Mouse (Mus musculus) ovary, adult 10 weeks (tissue): Measurements from ENCODE around the gene Adad1. TPM values are rescaled to one million over a fixed set of nuclear protein-coding genes. Genes with fewer than 3 reads are reported as not detected.

Experiments
- polyA plus RNA-seq: library from polyadenylated mRNA; stranded (reverse); fragments of 350-450 nt; fragmentation: Illumina TruSeq; extraction: RNeasy Lipid Tissue Mini Kit (QIAGEN cat#74804); gene quantifications from one replicate; pipeline ENCODE4 v1.2.3, GENCODE M21; 2014

Adad1 gene
- not detected for polyA plus RNA-seq

DNA sequence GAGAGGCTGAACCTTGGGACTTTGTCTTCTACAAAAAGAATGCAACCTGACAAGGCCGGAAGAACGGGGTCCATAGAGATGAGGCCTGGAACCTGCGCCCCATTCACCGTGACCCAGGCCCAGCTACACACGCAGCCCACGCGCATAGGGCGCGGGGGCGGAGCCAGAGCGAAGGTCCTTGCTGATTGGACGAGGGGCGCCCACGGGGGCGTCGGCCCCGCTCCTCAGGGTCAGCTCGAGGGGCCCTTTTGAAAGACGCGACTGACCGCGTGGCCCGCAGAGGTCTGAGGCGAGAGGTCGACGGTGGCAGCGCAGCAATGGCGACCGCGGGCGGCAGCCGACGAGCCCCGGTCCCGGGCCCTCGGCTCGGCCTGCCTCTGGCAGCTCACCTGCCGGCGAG is at the start of gene Adad1:
Gene Adad1 (plus strand): TSS at position 122 of the 400 bp plus-strand sequence.

GRCm38 (mm10) chr3:37125655-37126054 is 62.3 kb downstream of the Adad1 start, which contains the start of gene Il2:
Gene Il2, minus strand, starts transcription at chr3:37125959.

Other genes starting within 250 kb of the Adad1 start
- 86.8 TPM for gene 4932438A13Rik, start 200.4 kb upstream of the Adad1 start, polyA plus RNA-seq
- gene Il2, start 62.4 kb downstream of the Adad1 start, polyA plus RNA-seq, result 1.4 TPM
- gene Il21, start 169.1 kb downstream of the Adad1 start, polyA plus RNA-seq, result not detected
- 9.6 TPM for gene Bbs12, start 249.0 kb downstream of the Adad1 start, polyA plus RNA-seq
- 79.3 TPM for gene Cetn4, start 249.2 kb downstream of the Adad1 start, polyA plus RNA-seq